Mouse (Mus musculus) stomach, postnatal 0 days (tissue): ENCODE data around the gene Zbtb2. TPM values are rescaled to one million over a fixed set of nuclear protein-coding genes. Genes with fewer than 3 reads are reported as not detected.

ENCODE experiments used
- ATAC-seq: fragments of 200-750 bp; cut with Nextera tagmentation; 2 replicates; pipeline ENCODE4 v1.8.0; 2017; ENCODE audit not compliant: low FRiP score, low TSS enrichment
- DNase-seq: peaks from one replicate; pipeline ENCODE4 v3.0.0-alpha.2; 2016; ENCODE audit warnings: low spot score
- H3K27ac ChIP-seq: fragments of 300-500 bp; sonication (generic); replicated peaks from 2 replicates; pipeline ENCODE4 v1.5.1; 2014; ENCODE audit warnings: mild to moderate bottlenecking, control low read depth
- H3K27me3 ChIP-seq: fragments of 300-500 bp; sonication (generic); 2 replicates; pipeline ENCODE4 v1.6.1; 2014; ENCODE audit warnings: low read length; ENCODE audit not compliant: control insufficient read depth, insufficient read depth
- H3K36me3 ChIP-seq: fragments of 300-500 bp; sonication (generic); 2 replicates; pipeline ENCODE4 v1.6.1; 2014; ENCODE audit warnings: low read length, mixed read lengths; ENCODE audit not compliant: control insufficient read depth, insufficient read depth
- H3K4me1 ChIP-seq: fragments of 300-500 bp; sonication (generic); replicated peaks from 2 replicates; pipeline ENCODE4 v1.6.1; 2014; ENCODE audit warnings: antibody characterized with exemption; ENCODE audit not compliant: control insufficient read depth, insufficient read depth
- H3K4me2 ChIP-seq: fragments of 300-500 bp; sonication (generic); replicated peaks from 2 replicates; pipeline ENCODE4 v1.6.1; 2014; ENCODE audit warnings: low read depth, mild to moderate bottlenecking, control low read depth, moderate library complexity
- H3K4me3 ChIP-seq: fragments of 300-500 bp; sonication (generic); 2 replicates; pipeline ENCODE4 v1.5.1; 2014; ENCODE audit warnings: low read depth, low read length, control low read depth
- H3K9ac ChIP-seq: fragments of 300-500 bp; sonication (generic); 2 replicates; pipeline ENCODE4 v1.6.1; 2014; ENCODE audit warnings: mild to moderate bottlenecking, low read length, control low read depth, mixed read lengths
- H3K9me3 ChIP-seq: fragments of 300-500 bp; sonication (generic); 2 replicates; pipeline ENCODE4 v1.6.1; 2016; ENCODE audit warnings: low read length; ENCODE audit not compliant: control insufficient read depth
- CTCF ChIP-seq: IDR thresholded peaks from 2 replicates; pipeline ENCODE4 v1.5.1; 2016; ENCODE audit warnings: antibody characterized with exemption, low read depth, mild to moderate bottlenecking, moderate library complexity
- EP300 ChIP-seq: optimal IDR thresholded peaks from 2 replicates; pipeline ENCODE3; 2016; ENCODE audit warnings: antibody characterized with exemption
- WGBS: fragments of 180-500 bp; shearing (Covaris S2); extraction: QIAGEN DNeasy Blood & Tissue Kit; methylation state at CpG from one replicate; pipeline ENCODE4 v1.1.7; 2014; 5-methylcytosine and 5-hydroxymethylcytosine counted together
- polyA plus RNA-seq: library from polyadenylated mRNA; unstranded; fragments of >200 nt; fragmentation: Nextera tagmentation; extraction: Ambion mirVana; gene quantifications from 2 replicates; pipeline ENCODE4 v1.2.1, GENCODE M21; 2015

The Zbtb2 gene
- polyA plus RNA-seq, 1 experiment from 2014 or later, result 5.3 TPM

DNA sequence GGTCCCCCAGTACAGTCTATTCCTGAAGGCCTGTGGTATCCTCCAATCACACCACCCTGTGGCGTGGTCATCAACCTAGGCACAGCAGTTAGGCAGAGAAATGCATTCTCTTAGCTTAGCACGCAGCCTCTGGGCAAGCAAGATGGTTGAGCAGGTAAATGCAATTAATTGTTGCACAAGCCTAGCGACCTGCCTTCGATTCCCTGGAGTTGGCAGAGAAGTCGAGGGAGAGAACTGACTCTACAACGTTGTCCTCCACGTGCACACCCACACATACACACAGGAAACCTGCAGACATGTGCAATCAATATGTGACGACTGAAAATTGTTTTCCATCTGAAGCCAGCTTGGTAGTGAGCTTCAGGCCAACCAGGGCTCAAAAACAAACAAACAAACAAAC, 64.0 kb downstream of the Zbtb2 start:
- Histone ChIP-seq H3K9me3 (no peaks in the 10 kb centered on the region), H3K36me3 (no peaks in the 10 kb centered on the region), H3K4me2 (no peak overlapping the region), H3K9ac (no peak overlapping the region), H3K4me3 (no peak overlapping the region), H3K27me3 (no peaks in the 10 kb centered on the region), H3K4me1 (0 out of 2 replicates have a peak, but pooled peaks cover 3% of the 10 kb centered on the region), H3K27ac (no peak overlapping the region)
- ATAC-seq, result no peak
- DNase-seq, result no peak
- WGBS, result 71% methylated on average over 8 of the region's 8 CpGs
- no peak for TF ChIP-seq CTCF
- no peak for TF ChIP-seq EP300

Other genes with a start within 250 kb of the Zbtb2 start
- gene Akap12, start 121.7 kb downstream of the Zbtb2 start, polyA plus RNA-seq, result 23.1 and 25.5 TPM in 2 replicates
- gene Rmnd1, start 44.3 kb upstream of the Zbtb2 start, polyA plus RNA-seq, result 16.6 and 19.3 TPM in 2 replicates
- 7.5 and 8.1 TPM in 2 replicates for gene Armt1, start 44.4 kb upstream of the Zbtb2 start, polyA plus RNA-seq
- gene Ccdc170, start 94.4 kb upstream of the Zbtb2 start, polyA plus RNA-seq, result 0.06 TPM in 1 of 2 replicates, not detected in the other
- 0.45 and 0.57 TPM in 2 replicates for gene Esr1, start 223.5 kb upstream of the Zbtb2 start, polyA plus RNA-seq